Mouse (Mus musculus) megakaryocyte, embryonic 14.5 days (primary cell): ENCODE data around the gene Entpd1.

Source experiments
- FLI1 ChIP-seq: IDR thresholded peaks from 2 replicates; pipeline ENCODE4 v1.6.1; 2012; ENCODE audit warnings: low read length, inconsistent platforms, mixed read lengths
- GATA1 ChIP-seq: IDR thresholded peaks from 3 replicates; pipeline ENCODE4 v1.6.1; 2012; ENCODE audit warnings: mixed read lengths, low read length, inconsistent platforms, borderline replicate concordance

DNA sequence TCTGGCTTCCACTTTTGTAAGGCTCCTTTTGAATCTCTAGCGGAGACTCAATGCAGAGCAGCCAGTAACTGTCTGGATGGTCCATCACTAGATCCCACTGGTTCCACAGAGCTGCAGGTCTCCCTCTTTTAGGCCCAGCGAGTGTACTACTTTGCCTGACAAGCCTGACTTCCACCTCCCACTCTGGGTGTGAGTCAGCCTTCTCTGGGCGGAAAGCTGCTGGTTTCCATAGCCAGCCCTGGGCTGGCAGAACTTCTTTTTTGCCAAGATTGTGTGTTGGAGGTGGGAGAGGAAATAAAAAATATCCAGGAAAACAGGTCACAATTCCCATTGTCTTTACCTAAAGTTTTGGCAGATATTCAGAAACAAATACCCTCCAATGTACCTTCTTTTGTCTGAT lies 17.9 kb downstream of the Entpd1 start:
- no peak for TF ChIP-seq GATA1
- TF ChIP-seq FLI1, result no peak
